Mouse (Mus musculus) spleen, adult 2 months (tissue): ENCODE results near the gene Gm21738.
"Not testable (repeated sequence)": the region's sequence is repeated elsewhere in the genome, so short reads cannot be mapped to it uniquely, and the experiment has no call there.

Experiments used
- CTCF ChIP-seq: fragments of 200-500 bp; IDR thresholded peaks from 2 replicates; pipeline ENCODE4 v1.5.1; 2011; ENCODE audit warnings: mild to moderate bottlenecking, inconsistent platforms; ENCODE audit not compliant: insufficient read depth, insufficient read length, insufficient replicate concordance; ENCODE audit errors: extremely low read depth
- POLR2A ChIP-seq: fragments of 200-500 bp; IDR thresholded peaks from 2 replicates; pipeline ENCODE4 v1.6.1; 2011; ENCODE audit warnings: low read depth, low read length, inconsistent platforms

GRCm38 (mm10) chr14:19418830-19419229 lies at the start of gene Gm21738:
- TF ChIP-seq CTCF, POLR2A: not testable (repeated sequence)
